Mouse (Mus musculus): ENCODE measurements at regions not wholly inside any gene's neighbourhood (a gene's known extent, or its start where the extent isn't known, plus 50 kb on each side); places are given as distances from the start of the nearest gene placed in this dataset.

- no peak for DNase-seq
Measured at GRCm38 (mm10) chr11:79881812-79882211, 80.4 kb downstream of the Utp6 start.

DNA sequence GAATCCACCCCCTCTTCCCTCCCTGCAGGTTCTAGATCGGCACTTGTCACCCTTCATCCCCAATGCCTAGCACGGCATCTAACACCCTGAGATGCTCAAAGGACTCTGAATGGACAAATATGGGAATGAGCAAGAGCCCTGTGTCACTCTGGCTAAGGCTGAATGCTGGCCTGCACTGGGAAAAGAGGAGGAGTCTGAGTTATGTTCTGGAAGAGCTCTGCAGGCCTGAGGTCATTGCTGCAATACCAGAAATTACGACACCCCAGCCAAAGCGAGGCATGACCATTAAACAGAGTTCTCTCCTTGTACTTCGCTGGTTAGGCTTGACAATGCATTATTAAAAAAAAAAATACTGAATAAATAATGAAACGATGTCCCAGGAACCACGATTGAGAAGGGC lies 84.1 kb downstream of the Utp6 start:
- DNase-seq = peak; percentile 67 to 78

- peak; percentile 9 to 43 for DNase-seq
Measured at GRCm38 (mm10) chr11:79877184-79877745, 84.9 kb downstream of the Utp6 start.

GRCm38 (mm10) chr11:79871783-79872628 lies 90.2 kb downstream of the Utp6 start:
- no peak for DNase-seq

GRCm38 (mm10) chr11:79870189-79870588 lies 92.0 kb downstream of the Utp6 start:
- DNase-seq = peak; percentile 18 to 53

DNA sequence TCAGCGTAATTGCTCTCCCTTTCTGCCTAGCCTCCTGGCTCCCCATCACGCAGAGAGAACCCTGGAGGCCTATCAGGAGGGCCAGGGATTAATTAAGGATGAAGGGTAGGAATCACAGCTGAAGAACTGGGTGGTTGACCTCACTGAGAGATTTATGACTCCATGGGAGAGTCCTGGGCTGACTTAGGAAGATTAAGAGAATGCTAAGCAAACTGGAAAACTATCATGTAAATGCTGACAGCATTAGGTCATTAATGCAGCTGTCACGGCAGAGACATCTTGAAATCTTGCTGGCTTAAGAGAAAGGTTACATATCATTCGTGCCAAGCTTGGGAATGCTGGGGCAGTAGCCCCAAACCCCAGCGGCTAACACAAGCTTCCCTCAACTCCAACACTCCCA lies 93.2 kb downstream of the Utp6 start:
- DNase-seq = no peak

DNA sequence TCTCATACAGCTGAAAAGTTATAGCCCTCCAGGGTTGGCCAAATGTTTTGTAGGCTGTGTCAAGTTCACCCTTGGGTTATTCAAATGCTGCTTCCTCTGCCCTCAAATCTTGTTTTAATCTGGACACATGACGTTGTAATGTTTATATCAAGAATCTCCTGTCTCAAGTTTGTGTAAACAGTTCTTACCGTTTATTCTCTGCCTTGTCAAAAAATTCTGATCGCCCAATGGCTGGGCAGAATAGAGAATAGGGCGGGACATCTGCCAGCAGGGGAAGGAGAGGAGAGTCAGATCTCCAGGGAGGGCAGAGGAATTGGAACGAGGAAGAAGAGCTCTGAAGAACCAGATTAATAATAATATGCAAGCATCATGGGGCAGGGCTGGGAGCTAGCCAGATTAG lies 97.4 kb downstream of the Utp6 start:
- no peak for DNase-seq

GRCm38 (mm10) chr11:79863487-79864175 lies 98.6 kb downstream of the Utp6 start:
- no peak for DNase-seq

DNA sequence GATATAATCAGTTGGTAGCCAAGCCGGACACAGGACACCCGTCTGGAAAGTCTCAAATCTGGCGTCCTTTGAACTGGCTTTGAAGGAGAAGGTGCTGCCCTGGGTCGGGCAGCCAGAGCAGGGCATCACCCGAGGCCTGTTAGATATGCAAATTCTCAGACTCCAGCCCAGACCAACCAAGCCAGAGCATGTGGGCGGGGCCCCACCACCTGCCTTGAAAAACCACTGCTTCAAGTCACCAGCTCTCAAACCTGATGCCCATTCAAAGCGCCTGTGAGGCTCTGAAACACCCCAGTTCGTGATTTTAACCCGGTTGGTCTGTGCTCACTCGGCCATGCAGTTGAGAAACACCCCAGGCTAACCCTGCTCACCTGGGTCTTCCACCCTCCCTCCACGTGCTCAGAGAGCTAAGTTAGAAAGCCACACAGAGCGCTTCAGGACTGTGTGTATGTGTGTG lies 101.6 kb downstream of the Utp6 start:
- DNase-seq = no peak

DNA sequence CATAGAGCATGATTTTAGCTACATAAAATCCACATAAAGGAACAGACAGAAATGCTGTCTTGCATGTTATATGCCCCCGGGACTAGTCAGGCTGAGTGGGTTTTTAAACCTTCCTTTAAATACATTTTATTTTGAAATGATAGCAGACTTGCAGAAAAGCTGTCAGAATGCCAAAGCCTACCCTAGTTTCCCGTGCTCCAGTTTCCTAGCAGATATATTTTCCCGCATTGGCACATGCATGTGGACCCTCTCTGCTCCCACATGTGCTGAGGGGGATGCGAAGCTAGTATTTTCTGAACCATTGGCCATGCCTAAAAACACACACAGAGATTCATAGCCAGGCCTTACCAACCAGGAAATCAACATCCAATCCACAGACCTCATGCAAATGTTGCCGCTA lies 105.8 kb downstream of the Utp6 start:
- DNase-seq = no peak

DNA sequence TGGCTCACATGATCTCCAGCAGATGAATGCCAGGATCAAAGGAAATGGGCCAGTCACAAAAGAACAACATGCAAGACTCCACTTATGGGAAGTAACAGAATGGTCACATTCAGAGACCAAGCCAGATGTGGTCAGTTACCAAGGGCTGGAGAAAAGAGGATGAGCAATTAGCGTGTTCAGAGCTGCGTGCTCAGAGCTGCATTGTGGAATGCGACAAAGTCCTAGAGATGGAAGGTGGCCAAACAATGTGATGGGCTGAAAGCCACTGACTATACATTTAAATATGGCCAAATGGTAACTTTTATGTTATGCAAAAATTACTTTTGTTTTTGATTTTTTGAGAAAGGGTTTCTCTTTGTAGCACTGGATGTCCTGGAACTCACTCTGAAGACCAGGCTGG lies 112.6 kb downstream of the Utp6 start:
- no peak for DNase-seq

DNA sequence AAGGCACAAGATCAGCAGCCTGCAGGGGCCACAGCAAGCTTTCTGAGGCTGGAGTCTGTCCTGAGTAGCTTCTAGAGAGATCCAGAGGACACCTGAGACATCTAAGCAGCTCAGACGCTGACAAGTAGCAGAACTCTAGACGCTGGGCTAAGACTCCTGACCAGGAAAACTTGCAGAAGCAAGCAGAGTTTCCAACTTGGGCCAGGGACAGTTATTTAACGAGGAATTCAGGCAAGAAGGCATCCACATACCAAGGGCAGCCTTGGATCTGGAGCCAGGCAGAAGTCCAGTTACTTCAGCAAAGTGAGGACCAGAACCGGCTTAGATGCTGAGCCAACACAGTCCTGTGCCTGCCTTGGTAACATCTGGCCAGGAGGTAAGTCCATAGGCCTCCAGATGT lies 117.8 kb downstream of the Utp6 start:
- DNase-seq = no peak

- peak in 1 of 2 experiments; percentile 8 for DNase-seq
Measured at GRCm38 (mm10) chr11:79843021-79843420, 119.2 kb downstream of the Utp6 start.

- no peak for DNase-seq
Measured at GRCm38 (mm10) chr11:79839973-79840372, 122.2 kb downstream of the Utp6 start.

GRCm38 (mm10) chr11:79838051-79838450 lies 124.1 kb downstream of the Utp6 start:
- no peak for DNase-seq

GRCm38 (mm10) chr11:79837076-79837990 lies 124.9 kb downstream of the Utp6 start:
- DNase-seq = no peak

GRCm38 (mm10) chr11:79835873-79836272 lies 126.3 kb downstream of the Utp6 start:
- DNase-seq = no peak

DNA sequence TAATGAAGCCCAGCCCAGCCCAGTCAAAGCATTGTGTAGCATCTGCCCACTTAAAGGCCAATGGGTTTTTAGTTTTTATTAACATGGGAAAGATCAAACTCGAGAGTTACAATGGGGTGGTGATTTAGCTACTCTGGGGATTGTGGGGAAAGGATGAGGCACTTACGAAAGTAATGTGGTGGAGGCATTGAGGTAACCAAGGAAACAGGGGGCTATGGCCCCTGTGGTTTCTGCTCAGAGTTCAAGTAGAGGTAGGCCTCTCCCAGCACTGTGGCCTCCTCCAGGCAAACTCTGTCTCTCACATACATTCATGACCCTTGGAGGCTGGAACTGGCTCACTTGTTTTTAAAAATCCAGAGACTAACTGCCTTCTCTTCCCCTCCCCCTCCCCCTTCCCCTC lies 128.4 kb downstream of the Utp6 start:
- DNase-seq = no peak

DNA sequence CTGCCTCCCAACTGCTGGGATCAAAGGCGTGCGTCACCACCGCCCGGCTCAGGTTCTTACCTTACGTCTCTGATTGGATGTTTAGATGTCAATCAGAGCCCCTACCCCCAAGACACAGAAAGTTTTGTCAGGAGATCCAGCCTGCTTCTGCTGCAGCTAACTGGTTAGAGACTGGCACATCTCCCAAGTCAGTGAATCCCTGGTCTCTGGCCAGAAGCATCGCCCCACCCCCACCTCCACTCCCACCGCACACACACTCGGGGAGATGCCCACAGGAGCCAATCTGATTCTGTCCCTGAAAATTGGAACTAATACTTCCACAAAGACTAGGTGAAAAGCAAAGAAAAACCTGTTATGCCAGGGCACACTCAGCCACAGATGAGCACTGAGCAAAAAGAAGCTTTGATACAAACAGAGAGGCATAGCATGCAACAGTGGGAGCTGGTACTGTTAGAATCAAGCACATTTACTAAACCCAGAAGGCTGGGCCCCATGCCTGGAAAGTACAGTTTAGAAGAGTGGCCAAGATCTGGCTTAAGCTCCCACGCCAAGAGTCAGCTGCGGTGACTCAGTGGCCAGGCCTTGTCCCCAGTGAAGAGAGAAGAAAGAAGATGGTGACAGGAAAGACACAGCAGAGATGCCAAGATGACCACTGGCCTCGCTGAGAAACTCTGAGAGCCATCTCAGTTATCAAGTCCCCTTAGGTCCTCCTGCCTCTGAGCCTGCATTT lies 130.4 kb downstream of the Utp6 start:
- peak; percentile 30 to 59 for DNase-seq

DNA sequence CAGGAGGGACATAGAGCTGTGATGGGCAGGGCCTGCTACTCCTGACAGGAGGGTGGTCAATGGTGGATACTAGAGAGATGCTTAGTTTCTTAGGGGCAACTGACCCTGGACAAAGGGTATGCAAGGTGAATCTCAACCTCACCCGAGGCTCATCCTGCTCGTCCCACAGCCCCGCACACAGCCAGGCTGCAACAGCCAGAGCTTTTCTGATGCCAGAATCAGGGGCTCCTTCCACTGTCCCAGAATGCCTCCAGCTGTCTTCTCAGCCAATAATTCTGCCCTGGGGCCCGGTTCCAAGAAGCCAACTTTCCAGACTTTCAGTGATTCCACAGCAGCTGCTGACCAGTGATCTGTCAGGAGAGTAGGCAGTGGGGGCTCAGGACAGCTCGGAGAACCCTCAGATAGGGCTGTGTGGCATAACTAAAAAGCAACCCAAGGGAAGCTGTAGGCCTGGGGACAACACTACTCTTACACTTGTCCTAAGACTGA lies 131.6 kb downstream of the Utp6 start:
- no peak for DNase-seq

DNA sequence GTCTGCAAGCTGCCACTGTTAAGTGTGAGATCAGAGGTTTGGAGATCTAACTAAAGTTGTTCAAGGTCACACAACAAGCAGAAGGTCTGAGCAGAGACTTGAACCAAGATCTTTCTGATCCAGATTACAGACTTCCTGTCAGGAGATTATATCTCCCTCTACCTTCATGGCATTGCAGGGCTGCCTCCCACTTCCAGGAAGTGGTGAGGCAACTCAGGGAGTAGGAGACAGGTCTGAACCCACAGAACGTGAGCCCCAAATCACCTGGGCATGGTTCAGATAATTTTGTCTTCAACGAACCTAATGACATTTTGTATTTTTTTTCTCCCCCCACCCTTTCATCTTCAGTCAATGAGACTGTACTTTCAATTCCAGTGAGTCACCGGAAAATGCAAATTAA lies 135.2 kb downstream of the Utp6 start:
- DNase-seq = no peak

Data from adrenal gland, postnatal 36 days (tissue).